Mouse (Mus musculus): ENCODE data around the gene Bbip1. TPM values are rescaled to one million over a fixed set of nuclear protein-coding genes. Genes with fewer than 3 reads are reported as not detected.

Bbip1 gene
- total and polyA plus RNA-seq, 3 experiments, result 71.3 to 75.9 TPM; not detected in 1

- TF ChIP-seq EP300 (IDR thresholded peaks at IDR 0.05; ENCODE audit: low read depth in 1 of 2, low read length in 2 of 2) (peak in 1 of 2 experiments; percentile 49; a peak in 2 of 4 replicates), POLR2A (IDR thresholded peaks at IDR 0.05; ENCODE audit: control insufficient read depth in 1 of 2, insufficient read depth in 1 of 2, low read depth in 1 of 2, low read length in 2 of 2, poor library complexity in 1 of 2) (peak; percentile 76 to 91), MYC (IDR thresholded peaks at IDR 0.05; ENCODE audit: low read depth, low read length) (no peak), ELF1 (IDR thresholded peaks at IDR 0.05; ENCODE audit: low read depth, low read length) (peak; percentile 87), ZKSCAN1 (IDR thresholded peaks at IDR 0.05; ENCODE audit: low read depth, low read length) (no peak), POLR2AphosphoS2 (IDR thresholded peaks at IDR 0.05; ENCODE audit: low read length) (peak; percentile 87), MAFK (IDR thresholded peaks at IDR 0.05; ENCODE audit: borderline replicate concordance, low read depth, low read length) (no peak)
Measured at GRCm38 (mm10) chr19:53943802-53944785, at the start of gene Bbip1, which contains the start of gene Shoc2 (continued).

DNA sequence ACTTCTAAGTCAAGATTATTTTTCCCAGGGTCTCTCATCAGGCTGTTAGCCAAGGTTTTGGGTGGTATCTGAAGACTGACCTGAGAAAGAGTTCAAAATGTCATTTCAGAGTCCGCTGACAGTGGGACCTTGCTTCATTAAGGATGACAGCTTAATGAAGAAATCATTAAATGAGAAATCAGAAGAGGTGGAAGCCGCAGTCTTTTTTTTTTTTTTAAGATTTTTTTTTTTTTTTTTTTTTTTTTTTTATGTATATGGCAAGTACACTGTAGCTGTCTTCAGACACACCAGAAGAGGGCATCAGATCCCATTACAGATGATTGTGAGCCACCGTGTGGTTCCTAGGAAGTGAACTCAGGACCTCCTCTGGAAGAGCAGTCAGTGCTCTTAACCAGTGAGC is 49.4 kb upstream of the Bbip1 start:
- Histone ChIP-seq H3K27ac (ENCODE audit: control insufficient read depth, low read depth, low read length) (no peak overlapping the region), H3K4me1 (ENCODE audit: control insufficient read depth in 1 of 2, insufficient read depth in 2 of 2, low read length in 2 of 2) (no peaks in the 10 kb centered on the region; a peak in 1 of 4 replicates), H3K36me3 (ENCODE audit: control insufficient read depth in 1 of 2, insufficient read depth in 2 of 2, low read length in 2 of 2) (peaks cover 2 to 18% of the 10 kb centered on the region in 2 experiments; a peak in 3 of 4 replicates), H3K27me3 (ENCODE audit: control insufficient read depth in 1 of 2, insufficient read depth in 2 of 2, low read length in 2 of 2) (no peaks in the 10 kb centered on the region), H3K79me2 (ENCODE audit: control insufficient read depth, insufficient read depth, low read length, poor library complexity) (peaks cover 14% of the 10 kb centered on the region), H3K9ac (ENCODE audit: control insufficient read depth, low read depth, low read length, poor library complexity, severe bottlenecking) (no peak overlapping the region), H3K4me3 (ENCODE audit: control insufficient read depth in 1 of 2, insufficient read depth in 1 of 2, low read depth in 2 of 2, low read length in 2 of 2) (no peak overlapping the region), H3K9me3 (replicated peaks; ENCODE audit: insufficient read depth, low read length) (no peaks in the 10 kb centered on the region)
- TF ChIP-seq ZNF384 (IDR thresholded peaks at IDR 0.05; ENCODE audit: low read depth, low read length), result peak; percentile 79
- TF ChIP-seq KAT2A (conservative IDR thresholded peaks at IDR 0.05; ENCODE audit: low read depth, low read length), result no peak
- DNase-seq (ENCODE audit: low read depth, low spot score), result no peak

- no peaks in the 10 kb centered on the region for H3K27me3 ChIP-seq (ENCODE audit: control insufficient read depth in 1 of 2, insufficient read depth in 2 of 2, low read length in 2 of 2)
- TF ChIP-seq BHLHE40 (IDR thresholded peaks at IDR 0.05; ENCODE audit: borderline replicate concordance, low read depth, low read length), result no peak
- no peak for TF ChIP-seq EP300 (IDR thresholded peaks at IDR 0.05; ENCODE audit: low read depth in 1 of 2, low read length in 2 of 2)
- no peak for DNase-seq (ENCODE audit: low read depth, low spot score)
- H3K4me1 ChIP-seq (ENCODE audit: control insufficient read depth in 1 of 2, insufficient read depth in 2 of 2, low read length in 2 of 2), result peaks cover 0 to 3% of the 10 kb centered on the region in 2 experiments; a peak in 1 of 4 replicates
- no peak overlapping the region for H3K9ac ChIP-seq (ENCODE audit: control insufficient read depth, low read depth, low read length, poor library complexity, severe bottlenecking)
- H3K9me3 ChIP-seq (replicated peaks; ENCODE audit: insufficient read depth, low read length), result no peaks in the 10 kb centered on the region
- no peak overlapping the region for H3K4me3 ChIP-seq (ENCODE audit: control insufficient read depth in 1 of 2, insufficient read depth in 1 of 2, low read depth in 2 of 2, low read length in 2 of 2)
- no peak overlapping the region for H3K27ac ChIP-seq (ENCODE audit: control insufficient read depth, low read depth, low read length)
- H3K79me2 ChIP-seq (ENCODE audit: control insufficient read depth, insufficient read depth, low read length, poor library complexity), result peaks cover 14% of the 10 kb centered on the region
- H3K36me3 ChIP-seq (ENCODE audit: control insufficient read depth in 1 of 2, insufficient read depth in 2 of 2, low read length in 2 of 2), result peaks cover 3 to 30% of the 10 kb centered on the region in 2 experiments; a peak in 3 of 4 replicates
Measured at GRCm38 (mm10) chr19:53990538-53990937, 46.1 kb upstream of the Bbip1 start.

Measured in MEL (cell line).